Mouse (Mus musculus) cerebellum, adult 11 months (tissue): ENCODE measurements at regions not wholly inside any gene's neighbourhood (a gene's known extent, or its start where the extent isn't known, plus 50 kb on each side); places are given as distances from the start of the nearest gene placed in this dataset.

ENCODE experiments used
- DNase-seq: peaks from one replicate; pipeline ENCODE4 v3.0.0; 2022

GRCm38 (mm10) chr6:94336168-94336567, 52.5 kb upstream of the Magi1 start:
- no peak for DNase-seq
